Mouse (Mus musculus): Measurements from ENCODE around the gene Clic6.

- TF ChIP-seq CTCF (conservative IDR thresholded peaks at IDR 0.05; ENCODE audit: insufficient read depth, insufficient read length, low read depth, low read length), result no peak
- no peak for TF ChIP-seq POLR2A (IDR thresholded peaks at IDR 0.05; ENCODE audit: low read depth, low read length)
Observed at GRCm38 (mm10) chr16:92555051-92555450, 69.5 kb downstream of the Clic6 start.
